Comparison of ENCODE assay signal across 8 mouse cellular contexts in genomic region chrX:23364514-23365381, GRCm38 (mm10). TPM values are rescaled to one million over a fixed set of nuclear protein-coding genes. Genes with fewer than 3 reads are reported as not detected.
DNase-seq lines count a peak whose midpoint lies in the region; ATAC-seq and TF ChIP-seq lines count a peak whose summit lies in the region.

Gene Klhl13, minus strand, starts transcription at chrX:23365082.

- H3K4me2 ChIP-seq in intestine, postnatal 0 days (replicated peaks; ENCODE audit: low read depth): peak within 1 kb of the TSS; percentile 70

- no peak within 1 kb of the TSS for H3K27ac ChIP-seq in bone marrow, adult 2 months (ENCODE audit: control insufficient read depth, insufficient read depth, low read depth, low read length, poor library complexity)
- H3K27ac ChIP-seq in embryonic facial prominence, embryonic 10.5 days (replicated peaks): peak within 1 kb of the TSS; percentile 87
- peak within 1 kb of the TSS; percentile 57 for H3K27ac ChIP-seq in intestine, postnatal 0 days (ENCODE audit: low read depth, low read length)
- H3K27ac ChIP-seq in midbrain, embryonic 10.5 days (replicated peaks): peak within 1 kb of the TSS; percentile 86
- H3K27ac ChIP-seq in small intestine, adult 2 months (ENCODE audit: insufficient read depth, low read depth, low read length): no peak within 1 kb of the TSS; the same call in 1 of the 2 replicates

- no peaks in the 10 kb centered on the region for H3K9me3 ChIP-seq in embryonic facial prominence, embryonic 10.5 days
- no peaks in the 10 kb centered on the region for H3K9me3 ChIP-seq in intestine, postnatal 0 days (ENCODE audit: control insufficient read depth)
- no peaks in the 10 kb centered on the region for H3K9me3 ChIP-seq in midbrain, embryonic 10.5 days (replicated peaks)

- TF ChIP-seq CTCF in bone marrow, adult 2 months (IDR thresholded peaks at IDR 0.05; ENCODE audit: control insufficient read depth, insufficient read depth, low read length): no peak
- no peak for TF ChIP-seq CTCF in intestine, postnatal 0 days (IDR thresholded peaks at IDR 0.05; ENCODE audit: low read depth)
- no peak for TF ChIP-seq CTCF in small intestine, adult 2 months (IDR thresholded peaks at IDR 0.05; ENCODE audit: extremely low read depth, insufficient read length, insufficient replicate concordance, low read depth, low read length)

- H3K4me3 ChIP-seq in bone marrow, adult 2 months (replicated peaks; ENCODE audit: control insufficient read depth, low read depth, low read length): no peak within 1 kb of the TSS
- H3K4me3 ChIP-seq in embryonic facial prominence, embryonic 10.5 days: peak within 1 kb of the TSS; percentile 64
- H3K4me3 ChIP-seq in intestine, postnatal 0 days (ENCODE audit: low read depth, low read length): peak within 1 kb of the TSS; percentile 50
- peak within 1 kb of the TSS; percentile 64 for H3K4me3 ChIP-seq in midbrain, embryonic 10.5 days
- H3K4me3 ChIP-seq in small intestine, adult 2 months (ENCODE audit: low read depth, low read length): peak within 1 kb of the TSS; percentile 66

- no peaks in the 10 kb centered on the region for H3K4me1 ChIP-seq in bone marrow, adult 2 months (ENCODE audit: control insufficient read depth, insufficient read depth, low read length)
- no peaks in the 10 kb centered on the region for H3K4me1 ChIP-seq in embryonic facial prominence, embryonic 10.5 days
- H3K4me1 ChIP-seq in intestine, postnatal 0 days (replicated peaks; ENCODE audit: control insufficient read depth, insufficient read depth, low read length): no peaks in the 10 kb centered on the region
- no peaks in the 10 kb centered on the region for H3K4me1 ChIP-seq in midbrain, embryonic 10.5 days
- H3K4me1 ChIP-seq in small intestine, adult 2 months (ENCODE audit: control insufficient read depth, insufficient read depth, insufficient read length, low read length): no peaks in the 10 kb centered on the region

- intact Hi-C loops in left cerebral cortex, postnatal 36 days (cut with DNase I): no loop called here

- no peak for TF ChIP-seq POLR2A in bone marrow, adult 2 months (IDR thresholded peaks at IDR 0.05; ENCODE audit: borderline replicate concordance, control insufficient read depth, low read depth, low read length)
- no peak for TF ChIP-seq POLR2A in small intestine, adult 2 months (IDR thresholded peaks at IDR 0.05; ENCODE audit: low read depth, low read length)

- DNase-seq in embryonic facial prominence, embryonic 10.5 days (ENCODE audit: low spot score): peak; percentile 83
- DNase-seq in heart, adult 11 months: peak; percentile 98
- DNase-seq in left cerebral cortex, postnatal 36 days (ENCODE audit: low spot score in 2 of 2): peak; percentile 15 to 20
- peak; percentile 72 for DNase-seq in midbrain, embryonic 10.5 days (ENCODE audit: low spot score)
- DNase-seq in MN1 (ENCODE audit: low spot score): no peak

- no peaks in the 10 kb centered on the region for H3K27me3 ChIP-seq in embryonic facial prominence, embryonic 10.5 days (replicated peaks; ENCODE audit: low read depth, poor library complexity, severe bottlenecking)
- H3K27me3 ChIP-seq in intestine, postnatal 0 days (replicated peaks; ENCODE audit: control insufficient read depth, insufficient read depth, low read length): no peaks in the 10 kb centered on the region
- H3K27me3 ChIP-seq in midbrain, embryonic 10.5 days (ENCODE audit: low read depth, poor library complexity, severe bottlenecking): no peaks in the 10 kb centered on the region
- H3K27me3 ChIP-seq in small intestine, adult 2 months (ENCODE audit: control insufficient read depth, insufficient read depth, low read length): no peaks in the 10 kb centered on the region

- H3K36me3 ChIP-seq in embryonic facial prominence, embryonic 10.5 days (replicated peaks): no peaks in the 10 kb centered on the region
- H3K36me3 ChIP-seq in intestine, postnatal 0 days (ENCODE audit: control insufficient read depth, insufficient read depth): no peaks in the 10 kb centered on the region
- H3K36me3 ChIP-seq in midbrain, embryonic 10.5 days: no peaks in the 10 kb centered on the region
- H3K36me3 ChIP-seq in small intestine, adult 2 months (ENCODE audit: control insufficient read depth, insufficient read depth, low read length): no peaks in the 10 kb centered on the region

- peak; percentile 75 for ATAC-seq in intestine, postnatal 0 days

- WGBS in bone marrow, adult 2 months: 13% methylated on average over 45 of the region's 45 CpGs
- 15% methylated on average over 45 of the region's 45 CpGs for WGBS in embryonic facial prominence, embryonic 10.5 days
- 5% methylated on average over 44 of the region's 45 CpGs for WGBS in intestine, postnatal 0 days
- 12% methylated on average over 45 of the region's 45 CpGs for WGBS in midbrain, embryonic 10.5 days
- 5% methylated on average over 41 of the region's 45 CpGs for WGBS in small intestine, adult 2 months

- H3K9ac ChIP-seq in intestine, postnatal 0 days (ENCODE audit: low read depth, low read length): peak within 1 kb of the TSS; percentile 45

RNA-seq across cellular contexts. Expression of gene Klhl13, which starts in this region (rescaled TPM):
- polyA plus RNA-seq in bone marrow, adult 2 months (2011; ENCODE audit: insufficient read depth, insufficient read length, low replicate concordance, missing spikeins): 16.6 TPM in 1 of 2 replicates, not detected in the other
- 49.5 and 54.8 TPM in 2 replicates for polyA plus RNA-seq in embryonic facial prominence, embryonic 10.5 days (2016; fragmentation: Nextera tagmentation; extraction: Ambion mirVana)
- polyA plus RNA-seq in intestine, postnatal 0 days (2015; fragmentation: Nextera tagmentation; extraction: Ambion mirVana): 10.5 and 11.7 TPM in 2 replicates
- total RNA-seq in left cerebral cortex, postnatal 36 days (2021): 10 to 100 TPM; 34.4 to 46.4 TPM
- polyA plus RNA-seq in midbrain, embryonic 10.5 days (2016; fragmentation: Nextera tagmentation; extraction: Ambion mirVana): 48.5 and 64.3 TPM in 2 replicates
- 0.38 and 0.43 TPM in 2 replicates for polyA plus RNA-seq in small intestine, adult 2 months (2012; rRNA removed)

Comparison
In these comparisons a context has a peak if more than half of its experiments do, and no peak if none do; other contexts are left out.
1. H3K27ac ChIP-seq: peak in embryonic facial prominence, embryonic 10.5 days (single experiment), intestine, postnatal 0 days (single experiment) and midbrain, embryonic 10.5 days (single experiment); none in bone marrow, adult 2 months (single experiment) and small intestine, adult 2 months (single experiment).